Mouse (Mus musculus) retina, postnatal 1 day (tissue): ENCODE results near the gene Rala.
A peak's percentile ranks its signal among the peaks of the same experiment; 100 is the strongest.
"Not testable (repeated sequence)": the region's sequence is repeated elsewhere in the genome, so short reads cannot be mapped to it uniquely, and the experiment has no call there.

Experiments used
- DNase-seq: peaks from one replicate; pipeline ENCODE4 v3.0.0-alpha.2; 2012

Rala gene

GRCm38 (mm10) chr13:17944078-17944917 is at the start of gene Rala:
Gene Rala (minus strand): TSS chr13:17944239.
- peak; percentile 95 for DNase-seq

GRCm38 (mm10) chr13:17993515-17993847 is 49.4 kb upstream of the Rala start:
- DNase-seq: no peak

DNA sequence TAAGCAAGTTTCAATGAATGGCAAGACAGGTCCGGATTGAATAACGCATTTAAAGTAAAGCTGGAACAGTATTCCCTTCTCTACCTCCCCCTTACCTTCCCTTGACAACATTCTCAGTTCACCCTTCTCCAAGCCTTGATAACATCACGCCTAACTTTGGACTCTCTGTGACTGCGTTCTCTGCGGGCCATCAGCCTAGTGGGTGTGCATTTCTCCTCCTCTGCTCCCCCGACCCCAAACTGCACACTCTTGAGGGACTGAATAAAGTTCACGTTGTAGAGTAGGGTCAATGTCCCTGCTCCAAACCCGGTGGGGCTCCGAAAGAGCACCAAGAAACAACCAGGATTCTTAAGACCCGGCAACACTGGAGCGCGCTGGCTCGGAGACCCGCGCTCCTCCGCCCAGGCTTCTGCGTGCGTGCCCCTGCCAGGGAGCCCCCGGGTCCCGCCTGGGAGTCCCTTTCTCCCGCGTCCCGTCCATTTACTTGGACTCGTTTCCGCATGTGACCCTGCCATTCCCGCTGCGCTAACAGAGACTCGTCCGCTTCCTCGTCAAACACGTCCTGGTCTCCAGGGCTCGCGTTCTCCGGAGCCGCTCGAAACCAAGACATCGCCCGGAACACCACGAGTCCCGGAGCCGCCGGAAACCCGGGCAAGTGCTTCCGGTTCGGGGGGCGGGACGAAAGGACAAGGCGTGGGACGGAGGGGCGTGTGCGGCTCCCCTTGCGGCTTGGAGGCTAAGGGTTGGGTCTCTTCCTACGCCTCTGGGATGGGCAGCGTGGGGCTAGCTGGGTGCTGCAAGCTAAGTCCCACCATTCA is 48.9 kb upstream of the Rala start, which contains the start of gene Yae1d1:
Gene Yae1d1 (minus strand): TSS at position 653 of the 818 bp plus-strand sequence.
- DNase-seq: peak; percentile 96

GRCm38 (mm10) chr13:17992009-17992408 is 48.0 kb upstream of the Rala start:
- no peak for DNase-seq

- peak; percentile 67 for DNase-seq
Measured at GRCm38 (mm10) chr13:17983194-17983593, 39.2 kb upstream of the Rala start.

DNA sequence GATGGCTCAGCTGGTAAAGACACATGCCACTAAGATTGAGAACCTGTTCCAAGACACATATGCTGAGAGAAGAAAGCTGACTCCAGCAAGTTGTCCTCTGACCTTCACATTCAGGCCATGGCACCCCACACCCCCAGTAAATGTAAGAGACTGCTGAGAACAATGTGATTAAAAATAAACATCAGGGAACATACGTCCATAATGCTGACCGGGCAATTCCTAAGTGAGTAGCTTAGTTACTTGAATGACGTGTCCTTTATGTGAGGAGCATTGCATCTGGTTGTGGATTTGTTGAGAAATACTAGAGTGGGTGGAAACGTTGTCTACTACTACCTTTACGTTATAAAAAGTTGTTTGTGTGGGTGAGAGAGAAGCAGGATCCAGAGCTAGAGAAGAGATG is 38.6 kb upstream of the Rala start:
- no peak for DNase-seq

DNA sequence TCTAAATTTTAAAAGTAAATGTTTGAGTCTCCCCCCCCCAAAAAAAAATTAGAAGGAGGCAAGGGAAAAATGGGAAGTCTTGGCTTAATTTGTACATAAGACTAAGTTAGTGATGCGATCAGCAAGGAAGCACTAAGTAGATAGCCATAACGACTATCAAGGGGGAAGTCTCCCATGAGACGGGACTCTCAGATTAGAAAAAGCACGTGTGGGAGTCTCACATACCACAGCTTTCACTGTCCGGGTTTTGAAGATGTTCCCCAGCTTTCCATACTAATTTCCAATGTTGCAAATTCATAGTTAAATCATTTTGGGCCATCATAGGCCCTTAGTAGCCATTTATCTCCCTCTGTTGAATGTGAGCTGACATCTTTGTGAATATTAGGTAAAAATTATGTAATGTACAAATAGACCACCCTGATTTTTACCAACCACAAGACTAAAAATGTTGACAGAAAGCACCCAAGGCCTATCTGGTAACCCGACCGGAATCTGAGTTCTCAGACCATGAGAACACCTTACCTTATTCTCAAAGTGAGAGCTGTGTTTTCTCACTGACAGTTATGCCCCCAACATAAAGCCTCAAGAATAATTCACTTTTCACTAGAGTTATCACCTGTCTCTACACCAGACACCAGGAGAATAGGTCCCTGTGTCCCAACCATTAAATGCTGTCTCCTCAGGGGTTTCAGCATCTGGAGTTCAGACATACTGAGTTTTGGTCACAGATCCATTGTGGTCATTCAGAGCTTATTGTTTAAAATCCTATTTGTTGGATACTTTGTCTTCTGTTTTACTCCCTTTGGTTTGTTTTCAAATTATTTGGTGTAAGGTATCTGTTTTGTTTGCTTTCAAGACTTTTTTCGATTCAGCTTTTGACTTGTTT is 33.1 kb upstream of the Rala start:
- no peak for DNase-seq

DNA sequence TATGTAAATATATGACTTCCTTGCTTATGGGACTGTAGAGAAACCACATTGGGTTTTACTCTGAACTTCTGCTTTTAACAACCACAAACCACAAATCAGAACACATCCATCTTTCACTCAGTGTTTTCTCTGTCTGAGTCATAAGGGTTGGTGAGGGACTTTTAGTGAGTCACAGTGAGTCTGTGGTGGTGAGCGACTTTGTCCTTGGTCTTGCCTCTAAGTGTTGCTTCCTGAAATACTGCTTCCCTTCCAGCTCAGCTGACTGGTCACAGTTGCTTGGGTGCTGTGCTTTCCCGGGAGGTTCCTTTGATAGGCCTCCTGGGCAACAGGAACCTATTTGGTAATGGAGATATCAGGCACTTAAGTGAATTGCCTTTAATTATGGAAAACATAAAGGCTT is 31.9 kb upstream of the Rala start:
- no peak for DNase-seq

GRCm38 (mm10) chr13:17975457-17975856 is 31.4 kb upstream of the Rala start:
- no peak for DNase-seq

DNA sequence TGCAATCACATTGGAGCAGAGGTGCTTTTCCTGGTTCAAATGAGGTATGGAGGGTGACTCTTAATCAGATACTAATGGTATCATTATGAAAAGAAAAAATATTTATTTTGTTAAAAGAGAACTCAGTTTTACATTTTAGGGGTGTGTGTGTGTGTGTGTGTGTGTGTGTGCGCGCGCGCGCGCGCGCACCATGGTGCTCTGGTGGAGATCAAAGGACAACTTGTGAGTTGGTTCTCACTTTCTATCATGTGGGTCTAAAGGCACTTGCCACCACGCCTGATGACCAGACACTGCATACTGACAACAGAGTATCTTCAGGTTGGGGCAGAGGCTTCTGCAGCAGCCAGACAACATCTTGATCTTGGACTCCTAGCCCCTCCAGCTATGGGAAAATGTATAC is 30.7 kb upstream of the Rala start:
- no peak for DNase-seq

- no peak for DNase-seq
Measured at GRCm38 (mm10) chr13:17960613-17961012, 16.6 kb upstream of the Rala start.

GRCm38 (mm10) chr13:17954282-17954681 is 10.2 kb upstream of the Rala start:
- no peak for DNase-seq

DNA sequence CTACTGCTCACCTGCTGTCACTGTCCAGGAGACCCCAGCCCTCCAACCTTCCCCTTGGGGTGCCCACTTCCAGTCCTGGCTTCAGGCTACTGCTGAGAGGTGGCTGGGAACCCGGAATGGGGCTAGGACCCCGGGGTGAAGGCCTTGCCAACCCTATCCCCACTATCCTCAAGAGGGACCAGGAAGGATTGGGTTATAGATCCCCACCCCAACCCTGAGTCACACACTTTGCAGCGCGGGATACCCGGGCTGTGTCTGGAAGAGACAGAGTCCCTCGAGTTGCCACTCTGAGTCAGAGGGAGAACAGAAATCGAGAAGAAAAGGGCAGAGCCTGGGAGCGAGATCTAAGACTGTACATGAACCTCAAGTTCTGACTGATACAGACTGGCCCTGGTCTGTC is 6.5 kb upstream of the Rala start:
- DNase-seq: not testable (repeated sequence)

DNA sequence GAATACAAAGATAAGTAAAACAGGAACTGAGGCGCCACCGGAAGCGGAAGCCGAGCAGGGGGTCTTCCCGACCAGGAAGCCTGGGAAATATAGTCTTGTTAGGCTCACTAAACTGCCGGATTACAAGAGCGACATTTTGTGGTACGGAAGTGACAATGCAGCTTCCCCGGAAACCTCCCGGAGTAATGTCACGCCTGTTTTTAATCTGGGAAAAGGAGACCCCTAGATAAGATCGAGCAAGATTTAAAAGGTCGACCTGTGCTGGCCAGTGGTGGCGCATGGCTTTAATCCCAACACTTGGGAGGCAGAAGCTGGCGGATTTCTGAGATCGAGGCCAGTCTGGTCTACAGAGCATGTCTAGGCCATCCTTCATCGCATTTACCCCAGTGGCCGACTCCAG is 5.5 kb upstream of the Rala start:
- DNase-seq: no peak

- no peak for DNase-seq
Measured at GRCm38 (mm10) chr13:17943306-17944077, 547 bp downstream of the Rala start.

DNA sequence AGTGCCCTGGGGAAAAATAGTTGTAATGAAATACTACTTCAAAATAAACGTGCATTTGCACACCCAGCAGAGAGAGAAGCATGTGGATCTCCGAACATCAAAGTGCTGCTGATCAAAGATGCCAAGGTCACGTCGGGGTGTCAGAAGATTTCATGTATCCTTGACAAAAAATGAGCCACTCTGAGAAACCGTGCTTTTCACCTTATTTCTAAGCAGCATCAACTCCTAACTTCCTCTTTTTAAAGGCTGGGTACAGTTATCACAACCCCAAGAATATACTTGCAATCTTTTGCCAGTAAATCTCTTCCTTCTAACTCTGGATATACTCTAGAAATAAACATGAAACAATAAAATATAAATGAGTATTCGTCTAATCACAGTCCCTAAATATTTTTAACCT is 1.7 kb downstream of the Rala start:
- no peak for DNase-seq

GRCm38 (mm10) chr13:17907309-17907708 is 36.7 kb downstream of the Rala start:
- no peak for DNase-seq

DNA sequence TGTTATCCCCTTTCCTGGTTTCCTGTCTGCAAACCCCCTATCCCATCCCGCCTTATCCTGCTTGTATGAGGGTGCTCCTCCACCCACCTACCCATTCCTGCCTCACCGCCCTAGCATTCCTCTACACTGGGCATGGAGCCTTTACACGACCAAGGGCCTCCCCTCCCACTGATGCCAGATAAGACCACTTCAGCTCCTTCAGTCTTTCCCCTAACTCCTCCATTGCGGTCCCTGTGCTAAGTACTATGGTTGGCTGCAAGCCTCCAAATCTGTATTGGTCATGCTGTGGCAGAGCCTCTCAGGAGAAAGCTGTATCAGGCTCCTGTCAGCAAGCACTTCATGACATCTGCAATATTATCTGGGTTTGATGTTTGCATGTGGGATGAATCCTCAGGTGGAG is 42.6 kb downstream of the Rala start:
- DNase-seq: no peak

DNA sequence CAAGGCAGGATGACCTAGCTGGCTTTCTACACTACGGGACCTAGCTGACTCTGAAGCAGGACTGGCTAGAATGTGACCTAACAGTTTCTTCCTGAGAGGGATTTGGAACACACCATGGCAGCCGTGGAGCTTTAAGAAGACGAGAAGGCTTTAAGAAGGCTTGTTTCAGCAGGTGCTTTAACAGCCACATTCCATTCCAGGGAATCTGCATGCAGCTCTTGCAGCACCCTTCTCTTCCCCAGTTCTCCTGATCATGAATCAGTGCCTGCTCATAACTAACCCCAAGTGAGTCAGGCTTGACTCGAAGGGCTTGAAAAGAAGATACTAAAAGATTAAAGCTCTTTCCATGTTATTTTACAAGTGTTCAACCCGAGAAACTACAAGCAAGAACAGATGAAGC is 43.4 kb downstream of the Rala start:
- DNase-seq: no peak

- no peak for DNase-seq
Measured at GRCm38 (mm10) chr13:17897040-17897439, 47.0 kb downstream of the Rala start.

DNA sequence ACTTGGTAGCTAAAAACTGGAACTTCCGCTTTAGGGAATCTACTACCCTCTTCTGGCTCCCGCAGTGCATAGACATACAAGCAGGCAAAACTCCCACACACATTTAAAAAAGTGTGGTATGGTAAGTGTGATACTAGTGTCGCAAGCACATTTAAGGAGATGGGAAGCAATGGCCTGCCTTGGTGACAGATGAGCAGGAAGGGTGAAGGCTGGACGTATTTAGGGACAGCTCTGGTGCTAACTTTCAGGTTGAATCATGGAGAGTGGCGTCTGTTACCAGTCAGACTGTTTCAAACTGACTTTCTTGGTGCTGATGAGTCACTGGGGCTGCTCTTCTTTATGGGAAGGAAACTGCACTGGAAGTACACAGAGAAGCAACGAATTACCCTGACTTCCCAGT is 52.5 kb downstream of the Rala start:
- no peak for DNase-seq

DNA sequence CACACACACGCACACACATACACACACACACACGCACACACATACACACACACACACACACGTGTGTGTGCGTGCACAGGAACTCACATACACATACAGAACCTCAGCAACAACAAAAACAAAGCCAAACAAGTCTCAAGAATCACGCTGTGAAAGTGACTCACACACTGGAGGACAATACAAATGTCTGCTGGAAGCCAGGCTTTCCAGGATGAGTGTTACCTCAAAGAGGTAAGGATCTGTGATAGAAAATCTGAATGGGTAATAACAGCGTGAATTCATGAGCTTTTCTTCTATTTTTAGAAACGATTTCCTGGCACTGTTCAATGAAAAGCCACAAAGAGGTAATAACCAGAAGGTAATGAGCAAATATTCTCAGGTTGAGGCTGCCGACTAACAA is 59.8 kb downstream of the Rala start:
- DNase-seq: no peak
